Mouse (Mus musculus) c-Kit-positive CD71-negative TER-119-negative erythroid progenitor cells, embryonic 14.5 days (primary cell): ENCODE results near the gene Olfr465-ps1.
A peak's percentile ranks its signal among the peaks of the same experiment; 100 is the strongest.

Experiments
- DNase-seq: peaks from one replicate; pipeline ENCODE4 v3.0.0-alpha.2; 2013; ENCODE audit warnings: low read depth

Gene Olfr465-ps1

GRCm38 (mm10) chr13:65137789-65138188 is at the start of gene Olfr465-ps1:
Gene Olfr465-ps1 (plus strand): TSS chr13:65138089.
- DNase-seq = no peak

- DNase-seq = no peak
These were observed 42.0 kb upstream of the Olfr465-ps1 start for GRCm38 (mm10) chr13:65095923-65096322.

- no peak for DNase-seq
These were observed 40.9 kb upstream of the Olfr465-ps1 start for GRCm38 (mm10) chr13:65097018-65097417.

- DNase-seq = no peak
These were observed 37.2 kb upstream of the Olfr465-ps1 start for GRCm38 (mm10) chr13:65100678-65101077.

- DNase-seq = no peak
These were observed 36.7 kb upstream of the Olfr465-ps1 start for GRCm38 (mm10) chr13:65101232-65101631.

- no peak for DNase-seq
These were observed 25.9 kb upstream of the Olfr465-ps1 start for GRCm38 (mm10) chr13:65111961-65112360.

GRCm38 (mm10) chr13:65112459-65113110 is 25.3 kb upstream of the Olfr465-ps1 start, which contains the start of gene Mfsd14b:
Gene Mfsd14b (minus strand): TSS chr13:65112975.
- peak; percentile 82 for DNase-seq

- DNase-seq = no peak
These were observed 24.6 kb upstream of the Olfr465-ps1 start for GRCm38 (mm10) chr13:65113239-65113638.

GRCm38 (mm10) chr13:65120984-65121383 is 16.9 kb upstream of the Olfr465-ps1 start:
- DNase-seq = no peak

- DNase-seq = no peak
These were observed 15.8 kb upstream of the Olfr465-ps1 start for GRCm38 (mm10) chr13:65122111-65122510.

GRCm38 (mm10) chr13:65127063-65127847 is 10.6 kb upstream of the Olfr465-ps1 start:
- DNase-seq = no peak

- no peak for DNase-seq
These were observed 12.1 kb downstream of the Olfr465-ps1 start, which contains the start of gene Olfr466 for GRCm38 (mm10) chr13:65149940-65150339. Gene Olfr466 (plus strand): TSS chr13:65150240.

GRCm38 (mm10) chr13:65174102-65174501 is 36.2 kb downstream of the Olfr465-ps1 start:
- no peak for DNase-seq

- DNase-seq = peak; percentile 56
These were observed 38.0 kb downstream of the Olfr465-ps1 start for GRCm38 (mm10) chr13:65175734-65176471.

- DNase-seq = no peak
These were observed 38.7 kb downstream of the Olfr465-ps1 start for GRCm38 (mm10) chr13:65176472-65177091.
